Mouse (Mus musculus) CH12.LX (cell line): ENCODE measurements around the gene B3gnt8. TPM values are rescaled to one million over a fixed set of nuclear protein-coding genes. Genes with fewer than 3 reads are reported as not detected.

Experiments
- DNase-seq: peaks from one replicate; pipeline ENCODE4 v3.0.0-alpha.2; 2013; ENCODE audit errors: extremely low read depth
- H3K27ac ChIP-seq: 2 replicates; pipeline ENCODE4 v1.5.1; 2012; ENCODE audit warnings: low read depth, mild to moderate bottlenecking, control low read depth, moderate library complexity; ENCODE audit not compliant: insufficient read depth
- H3K27me3 ChIP-seq: replicated peaks from 2 replicates; pipeline ENCODE3; 2012; ENCODE audit warnings: inconsistent platforms
- H3K36me3 ChIP-seq, 2 experiments: replicated peaks in 1 of 2; 2 replicates each; pipeline versions ENCODE3 to v1.6.1; 2012; ENCODE audit warnings: inconsistent platforms in 1 of 2, low read length in 1 of 2, mild to moderate bottlenecking in 1 of 2, mixed read lengths in 1 of 2, moderate library complexity in 1 of 2; ENCODE audit not compliant: control insufficient read depth in 1 of 2, insufficient read depth in 1 of 2
- H3K4me1 ChIP-seq, 2 experiments: 2 replicates each; pipeline ENCODE4 v1.6.1; 2012; ENCODE audit warnings: inconsistent platforms in 1 of 2, moderate library complexity in 1 of 2; ENCODE audit not compliant: insufficient read depth in 2 of 2, control insufficient read depth in 1 of 2
- H3K4me2 ChIP-seq: 2 replicates; pipeline ENCODE4 v1.6.1; 2012; ENCODE audit warnings: low read depth, mild to moderate bottlenecking, control low read depth; ENCODE audit not compliant: poor library complexity, insufficient read depth, severe bottlenecking
- H3K4me3 ChIP-seq, 3 experiments: fragments of 150-350 bp in 1 of 3; sonication (generic) in 1 of 3; replicated peaks in 1 of 3; 2 replicates each; pipeline versions ENCODE3 to v1.5.1; 2011 to 2012; ENCODE audit warnings: low read depth in 2 of 3, low read length in 2 of 3, mild to moderate bottlenecking in 2 of 3, moderate library complexity in 2 of 3, control low read depth in 1 of 3, improper control_type of control experiment in 1 of 3, inconsistent platforms in 1 of 3, mixed read lengths in 1 of 3; ENCODE audit not compliant: poor library complexity in 1 of 3
- H3K79me2 ChIP-seq: replicated peaks from 2 replicates; pipeline ENCODE4 v1.6.1; 2012; ENCODE audit warnings: mild to moderate bottlenecking, moderate library complexity; ENCODE audit not compliant: control insufficient read depth, poor library complexity, insufficient read depth, severe bottlenecking; ENCODE audit errors: extremely low read depth
- H3K9ac ChIP-seq: 2 replicates; pipeline ENCODE4 v1.6.1; 2012; ENCODE audit warnings: low read depth, mild to moderate bottlenecking, control low read depth, moderate library complexity; ENCODE audit not compliant: insufficient read depth
- H3K9me3 ChIP-seq: replicated peaks from 2 replicates; pipeline ENCODE3; 2012; ENCODE audit warnings: low read length, inconsistent platforms, mixed read lengths
- BHLHE40 ChIP-seq: IDR thresholded peaks from 2 replicates; pipeline ENCODE4 v1.6.1; 2011; ENCODE audit warnings: mild to moderate bottlenecking, low read depth, low read length, improper control_type of control experiment
- CHD1 ChIP-seq: IDR thresholded peaks from 2 replicates; pipeline ENCODE4 v1.6.1; 2012; ENCODE audit warnings: low read depth, low read length, improper control_type of control experiment, inconsistent platforms
- CHD2 ChIP-seq: IDR thresholded peaks from 2 replicates; pipeline ENCODE4 v1.6.1; 2011; ENCODE audit warnings: low read length, improper control_type of control experiment
- E2F4 ChIP-seq: IDR thresholded peaks from 2 replicates; pipeline ENCODE4 v1.6.1; 2011; ENCODE audit warnings: low read depth, low read length, improper control_type of control experiment; ENCODE audit not compliant: insufficient replicate concordance
- GABPA ChIP-seq: IDR thresholded peaks from 2 replicates; pipeline ENCODE4 v1.6.1; 2012; ENCODE audit warnings: low read depth, low read length, improper control_type of control experiment, inconsistent platforms; ENCODE audit not compliant: insufficient replicate concordance
- JUN ChIP-seq: IDR thresholded peaks from 2 replicates; pipeline ENCODE4 v1.6.1; 2011; ENCODE audit warnings: low read depth, mild to moderate bottlenecking, low read length, improper control_type of control experiment, moderate library complexity; ENCODE audit not compliant: insufficient read depth
- JUND ChIP-seq: conservative IDR thresholded peaks from 2 replicates; pipeline ENCODE4 v1.6.1; 2011; ENCODE audit warnings: low read depth, low read length, improper control_type of control experiment
- KAT2A ChIP-seq: IDR thresholded peaks from 2 replicates; pipeline ENCODE4 v1.6.1; 2012; ENCODE audit warnings: low read length, improper control_type of control experiment, inconsistent platforms; ENCODE audit not compliant: insufficient replicate concordance
- MXI1 ChIP-seq: IDR thresholded peaks from 2 replicates; pipeline ENCODE4 v1.6.1; 2011; ENCODE audit warnings: mild to moderate bottlenecking, low read depth, low read length, improper control_type of control experiment
- NELFE ChIP-seq: IDR thresholded peaks from 2 replicates; pipeline ENCODE4 v1.6.1; 2011; ENCODE audit warnings: low read depth, low read length, improper control_type of control experiment
- NRF1 ChIP-seq: IDR thresholded peaks from 2 replicates; pipeline ENCODE4 v1.6.1; 2014; ENCODE audit warnings: low read depth, mild to moderate bottlenecking, inconsistent platforms, low read length, improper control_type of control experiment, moderate library complexity
- PAX5 ChIP-seq: IDR thresholded peaks from 2 replicates; pipeline ENCODE4 v1.6.1; 2012; ENCODE audit warnings: low read length, inconsistent platforms, mixed read lengths
- POLR2A ChIP-seq: IDR thresholded peaks from 2 replicates; pipeline ENCODE4 v1.6.1; 2011; ENCODE audit warnings: low read depth, mild to moderate bottlenecking, improper control_type of control experiment, low read length
- POLR2AphosphoS2 ChIP-seq: IDR thresholded peaks from 2 replicates; pipeline ENCODE4 v1.6.1; 2011; ENCODE audit warnings: low read depth, low read length, improper control_type of control experiment
- SIN3A ChIP-seq: IDR thresholded peaks from 2 replicates; pipeline ENCODE4 v1.6.1; 2012; ENCODE audit warnings: low read length, improper control_type of control experiment, inconsistent platforms
- TBP ChIP-seq: conservative IDR thresholded peaks from 2 replicates; pipeline ENCODE4 v1.6.1; 2011; ENCODE audit warnings: low read depth, low read length, improper control_type of control experiment
- TCF12 ChIP-seq: IDR thresholded peaks from 2 replicates; pipeline ENCODE4 v1.6.1; 2014; ENCODE audit warnings: low read depth, mild to moderate bottlenecking, inconsistent platforms, low read length, improper control_type of control experiment
- UBTF ChIP-seq: IDR thresholded peaks from 2 replicates; pipeline ENCODE4 v1.6.1; 2012; ENCODE audit warnings: low read depth, mild to moderate bottlenecking, inconsistent platforms, low read length, improper control_type of control experiment, moderate library complexity
- USF1 ChIP-seq: IDR thresholded peaks from 2 replicates; pipeline ENCODE4 v1.6.1; 2014; ENCODE audit warnings: low read depth, mild to moderate bottlenecking, inconsistent platforms, low read length, improper control_type of control experiment
- USF2 ChIP-seq: conservative IDR thresholded peaks from 2 replicates; pipeline ENCODE4 v1.6.1; 2011; ENCODE audit warnings: low read depth, low read length, improper control_type of control experiment
- ZC3H11A ChIP-seq: IDR thresholded peaks from 2 replicates; pipeline ENCODE4 v1.6.1; 2012; ENCODE audit warnings: low read depth, mild to moderate bottlenecking, inconsistent platforms, low read length, improper control_type of control experiment
- ZKSCAN1 ChIP-seq: IDR thresholded peaks from 2 replicates; pipeline ENCODE4 v1.6.1; 2012; ENCODE audit warnings: low read depth, inconsistent platforms, low read length, improper control_type of control experiment, borderline replicate concordance
- dilution Hi-C: fragments of 300-500 bp; cut with MboI; formaldehyde crosslinking; loops from 2 replicates; pipeline ENCODE4 v1.14.3; 2020; ENCODE audit warnings: low sequenced_read_pairs; ENCODE audit not compliant: extremely low pct_unique_long_range_greater_than_20kb, extremely low pct_ligation_motif_present
- in situ Hi-C: fragments of 300-500 bp; cut with MboI; formaldehyde crosslinking; loops from 3 replicates; pipeline ENCODE4 v1.14.3; 2019; ENCODE audit warnings: low sequenced_read_pairs, low pct_ligation_motif_present, low pct_unique_long_range_greater_than_20kb, mixed read lengths
- polyA plus RNA-seq: library from polyadenylated mRNA; unstranded; fragments of >175 nt; gene quantifications from 2 replicates; pipeline ENCODE4 v1.2.1, GENCODE M21; 2012; ENCODE audit warnings: low read depth; ENCODE audit not compliant: insufficient read length
- total RNA-seq, 2 experiments: library from RNA; depleted of rRNA; stranded (reverse); fragments of 300-350 nt in 1 of 2; fragments of >200 nt in 1 of 2; gene quantifications; 2 replicates each; pipeline ENCODE4 v1.2.3; 2012 to 2014

B3gnt8 gene
- total and polyA plus RNA-seq, 3 experiments, result 0.21 to 0.24 TPM; not detected in 1

GRCm38 (mm10) chr7:25674719-25675300 is 48.4 kb downstream of the B3gnt8 start, which contains the start of gene Tmem91:
Tmem91 (minus strand) TSS chr7:25675166.
- no peak within 1 kb of the TSS for H3K27ac ChIP-seq
- no peak for DNase-seq
- peak; percentile 16; the same call in 1 of the 2 replicates for TF ChIP-seq POLR2AphosphoS2
- no peak for TF ChIP-seq MXI1
- TF ChIP-seq, all 38 proteins: peak for 1
- Histone ChIP-seq H3K36me3 (peaks cover 2 to 22% of the 10 kb centered on the region in 2 experiments), H3K79me2 (no peaks in the 10 kb centered on the region), H3K4me1 (peaks cover 5 to 28% of the 10 kb centered on the region in 2 experiments; a peak in 3 of 4 replicates), H3K4me3 (no peak within 1 kb of the TSS), H3K27me3 (no peaks in the 10 kb centered on the region), H3K4me2 (no peak within 1 kb of the TSS), H3K9ac (no peak within 1 kb of the TSS), H3K9me3 (peaks cover 6% of the 10 kb centered on the region)
- dilution Hi-C loops, result no loop called here
- in situ Hi-C loops, result no loop called here

DNA sequence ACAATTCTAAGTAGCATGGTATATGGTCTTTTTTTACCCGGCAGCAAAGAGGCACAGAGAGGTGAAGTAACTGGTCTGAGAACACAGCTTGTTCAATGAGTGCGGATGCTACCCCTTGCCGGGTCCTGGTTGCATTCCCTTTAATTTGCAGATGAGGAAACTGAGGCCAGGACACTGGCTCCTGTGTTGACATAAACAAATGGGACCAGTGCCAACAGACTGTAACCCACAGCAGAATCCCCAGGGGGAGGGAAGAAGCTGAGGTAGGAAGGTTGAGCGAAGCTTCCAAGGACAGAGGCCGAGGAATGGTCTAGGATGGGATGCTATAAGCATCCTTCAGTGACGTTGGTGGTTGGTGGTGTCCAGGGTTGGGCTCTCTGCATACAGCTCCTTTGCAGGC is 49.0 kb downstream of the B3gnt8 start:
- H3K4me3 ChIP-seq, result no peak overlapping the region
- H3K36me3 ChIP-seq, result peaks cover under 1 to 16% of the 10 kb centered on the region in 2 experiments
- in situ Hi-C loops, result no loop called here
- peaks cover 5 to 31% of the 10 kb centered on the region in 2 experiments; a peak in 3 of 4 replicates for H3K4me1 ChIP-seq
- peaks cover 6% of the 10 kb centered on the region for H3K9me3 ChIP-seq
- no peak for DNase-seq
- no peaks in the 10 kb centered on the region for H3K79me2 ChIP-seq
- no peak overlapping the region for H3K4me2 ChIP-seq
- no peak for TF ChIP-seq JUN
- no peak for TF ChIP-seq CHD2
- TF ChIP-seq BHLHE40, result no peak
- no peak for TF ChIP-seq E2F4
- no peak for TF ChIP-seq TBP
- no peak for TF ChIP-seq ZC3H11A
- TF ChIP-seq KAT2A, result no peak
- TF ChIP-seq SIN3A, result no peak
- TF ChIP-seq PAX5, result no peak
- no peak for TF ChIP-seq GABPA
- no peak for TF ChIP-seq USF1
- TF ChIP-seq POLR2A, result no peak
- TF ChIP-seq ZKSCAN1, result no peak
- no peak for TF ChIP-seq NRF1
- no peak for TF ChIP-seq UBTF
- TF ChIP-seq TCF12, result no peak
- no peak for TF ChIP-seq JUND
- no peak for TF ChIP-seq USF2
- no peak for TF ChIP-seq NELFE
- TF ChIP-seq CHD1, result no peak
- H3K27me3 ChIP-seq, result no peaks in the 10 kb centered on the region
- no peak overlapping the region for H3K9ac ChIP-seq
- H3K27ac ChIP-seq, result no peak overlapping the region
- dilution Hi-C loops, result no loop called here
